Mouse (Mus musculus): ENCODE results near the gene Enthd1. TPM values are rescaled to one million over a fixed set of nuclear protein-coding genes. Genes with fewer than 3 reads are reported as not detected.

The Enthd1 gene
- polyA plus RNA-seq, 1 experiment from 2014 or later, result not detected

DNA sequence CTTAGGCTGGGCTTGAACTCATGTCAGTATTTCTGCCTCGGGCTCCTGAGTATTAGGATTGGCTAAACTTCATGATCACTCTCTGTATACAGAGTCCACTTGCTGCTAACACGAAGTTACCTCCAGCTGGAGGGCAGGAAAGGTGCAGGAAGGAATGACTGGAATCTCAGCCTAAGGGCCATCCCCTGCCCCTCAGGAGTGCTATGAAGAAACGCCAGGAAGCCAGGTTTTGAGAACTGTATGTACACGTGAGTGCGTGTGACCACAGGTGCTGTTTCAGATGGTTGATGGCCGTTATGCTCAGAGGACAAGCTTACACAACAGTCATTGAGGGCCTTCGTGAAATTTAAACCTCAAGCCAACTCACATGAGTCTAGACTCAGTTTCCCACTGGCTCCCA lies 4.2 kb upstream of the Enthd1 start:
- Histone ChIP-seq H3K9ac (ENCODE audit: low read depth, low read length) (no peak overlapping the region), H3K4me2 (ENCODE audit: low read length) (no peak overlapping the region), H3K9me3 (replicated peaks; ENCODE audit: control insufficient read depth, low read length, poor library complexity, severe bottlenecking) (no peaks in the 10 kb centered on the region), H3K4me1 (ENCODE audit: control insufficient read depth, insufficient read depth, low read length) (no peaks in the 10 kb centered on the region), H3K36me3 (ENCODE audit: control insufficient read depth, insufficient read depth, low read length) (no peaks in the 10 kb centered on the region), H3K4me3 (ENCODE audit: low read depth, low read length) (no peak overlapping the region), H3K27ac (ENCODE audit: low read length) (no peak overlapping the region), H3K27me3 (ENCODE audit: control insufficient read depth, insufficient read depth, low read depth, low read length) (peaks cover 3% of the 10 kb centered on the region; the same call in 1 of the 2 replicates)
- no peak for ATAC-seq
- WGBS, result 87% methylated on average over 7 of the region's 7 CpGs

DNA sequence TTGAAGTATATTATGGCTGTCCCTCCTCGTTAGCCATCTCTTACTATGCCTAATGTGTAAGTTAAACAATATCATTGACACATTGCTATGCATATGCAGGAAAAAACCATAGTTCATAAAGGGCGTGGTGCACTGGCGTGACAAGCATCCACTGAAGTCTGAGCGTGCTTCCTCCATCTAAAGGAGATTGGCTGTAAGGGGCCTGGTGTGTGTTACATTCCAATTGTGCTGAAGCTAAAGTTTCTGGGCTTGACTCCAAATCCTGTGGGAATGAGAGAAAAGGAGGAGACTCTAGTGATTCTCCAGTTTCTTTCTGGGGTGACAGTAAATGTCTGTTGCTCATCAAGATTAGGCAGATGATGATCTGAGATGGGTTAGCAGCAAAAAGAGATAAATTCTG lies 2.8 kb upstream of the Enthd1 start:
- no peak for ATAC-seq
- H3K36me3 ChIP-seq (ENCODE audit: control insufficient read depth, insufficient read depth, low read length), result no peaks in the 10 kb centered on the region
- H3K4me1 ChIP-seq (ENCODE audit: control insufficient read depth, insufficient read depth, low read length), result no peaks in the 10 kb centered on the region
- H3K27ac ChIP-seq (ENCODE audit: low read length), result no peak overlapping the region
- H3K9me3 ChIP-seq (replicated peaks; ENCODE audit: control insufficient read depth, low read length, poor library complexity, severe bottlenecking), result no peaks in the 10 kb centered on the region
- peaks cover 3% of the 10 kb centered on the region; the same call in 1 of the 2 replicates for H3K27me3 ChIP-seq (ENCODE audit: control insufficient read depth, insufficient read depth, low read depth, low read length)
- no peak overlapping the region for H3K4me2 ChIP-seq (ENCODE audit: low read length)
- WGBS, result 80% methylated on average over 4 of the region's 4 CpGs
- no peak overlapping the region for H3K9ac ChIP-seq (ENCODE audit: low read depth, low read length)
- H3K4me3 ChIP-seq (ENCODE audit: low read depth, low read length), result no peak overlapping the region

DNA sequence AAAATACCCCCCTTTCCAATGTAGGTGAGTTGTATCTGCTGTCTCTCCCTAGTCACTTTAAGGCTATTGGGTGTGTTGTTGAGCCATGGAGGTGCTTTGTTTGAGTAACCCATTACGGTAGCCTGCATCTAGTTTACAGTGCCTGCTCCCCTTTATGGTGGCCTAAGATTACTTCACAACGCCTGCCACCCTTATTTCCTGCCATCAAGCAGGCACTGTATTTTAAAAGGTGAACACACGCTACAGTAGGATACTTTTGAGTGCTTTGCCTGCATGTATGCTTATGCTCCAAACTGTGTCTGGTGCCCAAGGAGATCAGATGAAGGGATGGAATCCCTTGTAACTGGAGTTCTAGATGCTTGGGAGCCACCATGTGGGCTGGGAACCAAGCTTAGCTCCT lies 2.2 kb upstream of the Enthd1 start:
- Histone ChIP-seq H3K9ac (ENCODE audit: low read depth, low read length) (no peak overlapping the region), H3K36me3 (ENCODE audit: control insufficient read depth, insufficient read depth, low read length) (no peaks in the 10 kb centered on the region), H3K27ac (ENCODE audit: low read length) (no peak overlapping the region), H3K27me3 (ENCODE audit: control insufficient read depth, insufficient read depth, low read depth, low read length) (peaks cover 3% of the 10 kb centered on the region; the same call in 1 of the 2 replicates), H3K4me3 (ENCODE audit: low read depth, low read length) (no peak overlapping the region), H3K4me1 (ENCODE audit: control insufficient read depth, insufficient read depth, low read length) (no peaks in the 10 kb centered on the region), H3K4me2 (ENCODE audit: low read length) (no peak overlapping the region), H3K9me3 (replicated peaks; ENCODE audit: control insufficient read depth, low read length, poor library complexity, severe bottlenecking) (no peaks in the 10 kb centered on the region)
- whole genome bisulfite sequencing, result 91% methylated on average over 3 of the region's 3 CpGs
- ATAC-seq, result no peak

- Histone ChIP-seq H3K4me2 (ENCODE audit: low read length) (no peak overlapping the region), H3K36me3 (ENCODE audit: control insufficient read depth, insufficient read depth, low read length) (no peaks in the 10 kb centered on the region), H3K27me3 (ENCODE audit: control insufficient read depth, insufficient read depth, low read depth, low read length) (peaks cover 3% of the 10 kb centered on the region; the same call in 1 of the 2 replicates), H3K27ac (ENCODE audit: low read length) (no peak overlapping the region), H3K9ac (ENCODE audit: low read depth, low read length) (no peak overlapping the region), H3K4me3 (ENCODE audit: low read depth, low read length) (no peak overlapping the region), H3K9me3 (replicated peaks; ENCODE audit: control insufficient read depth, low read length, poor library complexity, severe bottlenecking) (no peaks in the 10 kb centered on the region), H3K4me1 (ENCODE audit: control insufficient read depth, insufficient read depth, low read length) (no peaks in the 10 kb centered on the region)
- WGBS, result 87% methylated on average over 6 of the region's 6 CpGs
- ATAC-seq, result no peak
These were observed 1.7 kb upstream of the Enthd1 start for GRCm38 (mm10) chr15:80566696-80567095.

- H3K4me3 ChIP-seq (ENCODE audit: low read depth, low read length), result no peak overlapping the region
- H3K27ac ChIP-seq (ENCODE audit: low read length), result no peak overlapping the region
- 91% methylated on average over 6 of the region's 6 CpGs for WGBS
- no peaks in the 10 kb centered on the region; the same call in 1 of the 2 replicates for H3K4me1 ChIP-seq (ENCODE audit: control insufficient read depth, insufficient read depth, low read length)
- H3K27me3 ChIP-seq (ENCODE audit: control insufficient read depth, insufficient read depth, low read depth, low read length), result no peaks in the 10 kb centered on the region
- H3K9me3 ChIP-seq (replicated peaks; ENCODE audit: control insufficient read depth, low read length, poor library complexity, severe bottlenecking), result no peaks in the 10 kb centered on the region
- H3K4me2 ChIP-seq (ENCODE audit: low read length), result no peak overlapping the region
- no peak for ATAC-seq
- no peak overlapping the region for H3K9ac ChIP-seq (ENCODE audit: low read depth, low read length)
- no peaks in the 10 kb centered on the region for H3K36me3 ChIP-seq (ENCODE audit: control insufficient read depth, insufficient read depth, low read length)
These were observed 1.2 kb downstream of the Enthd1 start for GRCm38 (mm10) chr15:80563634-80564208.

DNA sequence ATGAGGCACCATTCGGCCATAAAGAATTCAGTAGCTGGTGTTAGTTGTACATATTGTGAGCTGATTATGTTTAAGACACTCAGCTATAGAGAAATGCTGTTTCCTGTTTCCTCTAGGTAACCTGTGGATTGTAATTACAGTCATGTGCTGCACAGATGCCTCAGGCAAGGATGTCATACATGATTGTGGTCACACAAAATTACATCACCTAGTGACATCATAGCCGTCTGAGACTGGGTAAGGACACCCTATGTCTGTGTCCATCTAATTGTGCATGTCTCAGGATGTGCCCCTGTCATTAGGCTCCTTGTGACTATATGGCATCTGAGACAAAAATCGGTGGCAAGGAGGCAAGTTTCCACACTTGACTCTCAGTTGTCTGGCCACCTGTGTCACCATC lies 2.5 kb downstream of the Enthd1 start:
- H3K36me3 ChIP-seq (ENCODE audit: control insufficient read depth, insufficient read depth, low read length), result no peaks in the 10 kb centered on the region
- ATAC-seq, result no peak
- WGBS, result 75% methylated on average over 3 of the region's 3 CpGs

GRCm38 (mm10) chr15:80560646-80561580 lies 4.0 kb downstream of the Enthd1 start:
- H3K27me3 ChIP-seq (ENCODE audit: control insufficient read depth, insufficient read depth, low read depth, low read length), result no peaks in the 10 kb centered on the region
- H3K36me3 ChIP-seq (ENCODE audit: control insufficient read depth, insufficient read depth, low read length), result no peaks in the 10 kb centered on the region
- H3K4me1 ChIP-seq (ENCODE audit: control insufficient read depth, insufficient read depth, low read length), result no peaks in the 10 kb centered on the region; the same call in 1 of the 2 replicates
- H3K4me2 ChIP-seq (ENCODE audit: low read length), result no peak overlapping the region
- ATAC-seq, result no peak
- H3K9ac ChIP-seq (ENCODE audit: low read depth, low read length), result no peak overlapping the region
- no peak overlapping the region for H3K27ac ChIP-seq (ENCODE audit: low read length)
- no peak overlapping the region for H3K4me3 ChIP-seq (ENCODE audit: low read depth, low read length)
- no peaks in the 10 kb centered on the region for H3K9me3 ChIP-seq (replicated peaks; ENCODE audit: control insufficient read depth, low read length, poor library complexity, severe bottlenecking)
- WGBS, result 53% methylated on average over 15 of the region's 15 CpGs

More for the DNA sequence above, 2.5 kb downstream of the Enthd1 start:
- H3K9ac ChIP-seq (ENCODE audit: low read depth, low read length), result no peak overlapping the region
- H3K27me3 ChIP-seq (ENCODE audit: control insufficient read depth, insufficient read depth, low read depth, low read length), result no peaks in the 10 kb centered on the region
- no peaks in the 10 kb centered on the region; the same call in 1 of the 2 replicates for H3K4me1 ChIP-seq (ENCODE audit: control insufficient read depth, insufficient read depth, low read length)
- H3K9me3 ChIP-seq (replicated peaks; ENCODE audit: control insufficient read depth, low read length, poor library complexity, severe bottlenecking), result no peaks in the 10 kb centered on the region
- no peak overlapping the region for H3K4me3 ChIP-seq (ENCODE audit: low read depth, low read length)
- H3K4me2 ChIP-seq (ENCODE audit: low read length), result no peak overlapping the region
- H3K27ac ChIP-seq (ENCODE audit: low read length), result no peak overlapping the region

DNA sequence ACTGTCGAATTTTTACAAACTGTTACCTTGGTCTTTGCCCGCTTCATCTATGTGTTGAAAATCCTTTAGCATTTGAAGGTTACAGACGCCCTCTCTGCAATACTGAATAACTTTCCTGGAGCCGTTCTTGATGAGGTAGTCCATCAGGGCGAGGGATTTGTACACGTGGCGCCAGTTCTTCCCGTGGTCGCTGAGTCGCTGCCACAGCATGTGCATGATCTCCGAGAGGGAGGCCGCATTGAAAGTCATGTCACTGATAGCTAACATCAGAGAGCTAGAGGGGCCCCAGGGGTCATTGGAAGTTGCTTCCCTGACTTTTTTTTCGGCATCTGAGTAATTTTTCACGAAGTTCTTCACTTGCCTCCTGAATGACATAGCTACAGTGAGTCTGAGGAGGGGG lies 5.0 kb downstream of the Enthd1 start:
- Histone ChIP-seq H3K27ac (ENCODE audit: low read length) (no peak overlapping the region), H3K9ac (ENCODE audit: low read depth, low read length) (no peak overlapping the region), H3K4me2 (ENCODE audit: low read length) (no peak overlapping the region), H3K36me3 (ENCODE audit: control insufficient read depth, insufficient read depth, low read length) (no peaks in the 10 kb centered on the region), H3K4me1 (ENCODE audit: control insufficient read depth, insufficient read depth, low read length) (no peaks in the 10 kb centered on the region; the same call in 1 of the 2 replicates), H3K4me3 (ENCODE audit: low read depth, low read length) (no peak overlapping the region), H3K27me3 (ENCODE audit: control insufficient read depth, insufficient read depth, low read depth, low read length) (no peaks in the 10 kb centered on the region), H3K9me3 (replicated peaks; ENCODE audit: control insufficient read depth, low read length, poor library complexity, severe bottlenecking) (no peaks in the 10 kb centered on the region)
- WGBS, result 51% methylated on average over 14 of the region's 14 CpGs
- ATAC-seq, result no peak

- no peaks in the 10 kb centered on the region for H3K27me3 ChIP-seq (ENCODE audit: control insufficient read depth, insufficient read depth, low read depth, low read length)
- 75% methylated on average over 12 of the region's 12 CpGs for WGBS
- H3K4me3 ChIP-seq (ENCODE audit: low read depth, low read length), result no peak overlapping the region
- H3K27ac ChIP-seq (ENCODE audit: low read length), result no peak overlapping the region
- no peak overlapping the region for H3K9ac ChIP-seq (ENCODE audit: low read depth, low read length)
- no peak overlapping the region for H3K4me2 ChIP-seq (ENCODE audit: low read length)
- ATAC-seq, result no peak
- H3K4me1 ChIP-seq (ENCODE audit: control insufficient read depth, insufficient read depth, low read length), result no peaks in the 10 kb centered on the region; the same call in 1 of the 2 replicates
- no peaks in the 10 kb centered on the region for H3K9me3 ChIP-seq (replicated peaks; ENCODE audit: control insufficient read depth, low read length, poor library complexity, severe bottlenecking)
- H3K36me3 ChIP-seq (ENCODE audit: control insufficient read depth, insufficient read depth, low read length), result no peaks in the 10 kb centered on the region
These were observed 5.4 kb downstream of the Enthd1 start for GRCm38 (mm10) chr15:80559534-80559933.
